Mouse (Mus musculus) ES-CJ7 (cell line): Measurements from ENCODE around the gene A930033H14Rik.

Experiments used
- DNase-seq: peaks from one replicate; pipeline ENCODE4 v3.0.0; 2011; ENCODE audit warnings: low read depth, low spot score

A930033H14Rik gene

GRCm38 (mm10) chr10:69237185-69237584 is 24.3 kb upstream of the A930033H14Rik start:
- peak; percentile 55 for DNase-seq

GRCm38 (mm10) chr10:69225951-69226350 is 13.1 kb upstream of the A930033H14Rik start:
- DNase-seq = no peak

DNA sequence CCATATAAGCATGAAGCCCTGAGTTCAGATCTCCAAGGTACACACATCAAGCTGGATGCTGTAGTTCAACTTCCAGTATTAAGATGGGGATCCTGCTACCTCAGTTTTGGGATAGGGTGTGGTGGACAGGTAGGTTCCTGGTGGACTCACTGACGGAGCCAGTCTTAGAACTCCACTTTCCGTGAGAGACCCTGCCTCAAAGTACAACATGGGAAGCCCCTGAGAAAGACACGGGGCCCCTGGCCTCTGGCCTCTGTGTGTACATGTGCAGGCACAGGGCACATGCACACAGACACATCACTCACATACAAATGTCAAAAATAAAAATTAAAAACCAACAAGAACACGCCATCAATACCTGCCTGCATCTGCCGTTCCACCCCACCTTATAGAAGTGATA is 12.6 kb upstream of the A930033H14Rik start:
- DNase-seq = no peak

DNA sequence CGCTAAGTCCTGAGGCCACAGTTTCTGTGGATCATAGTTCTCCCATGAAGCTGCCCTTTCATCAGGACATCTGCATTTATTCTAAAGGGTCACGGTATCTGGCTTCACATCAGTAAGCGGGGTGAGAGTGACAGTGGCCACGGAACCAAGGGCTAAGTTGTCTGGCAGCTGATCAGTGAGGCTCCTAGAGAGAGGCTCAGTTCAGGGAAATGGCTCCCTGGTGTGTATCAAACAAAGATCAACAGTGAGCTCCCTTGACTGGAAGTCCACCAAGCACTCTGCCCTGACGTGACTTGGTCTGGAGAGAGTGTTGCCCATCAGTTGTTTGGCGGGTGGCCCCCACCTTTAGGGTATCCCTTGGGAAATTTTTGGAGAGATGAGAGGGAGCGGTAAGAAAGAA is 11.4 kb upstream of the A930033H14Rik start:
- no peak for DNase-seq

DNA sequence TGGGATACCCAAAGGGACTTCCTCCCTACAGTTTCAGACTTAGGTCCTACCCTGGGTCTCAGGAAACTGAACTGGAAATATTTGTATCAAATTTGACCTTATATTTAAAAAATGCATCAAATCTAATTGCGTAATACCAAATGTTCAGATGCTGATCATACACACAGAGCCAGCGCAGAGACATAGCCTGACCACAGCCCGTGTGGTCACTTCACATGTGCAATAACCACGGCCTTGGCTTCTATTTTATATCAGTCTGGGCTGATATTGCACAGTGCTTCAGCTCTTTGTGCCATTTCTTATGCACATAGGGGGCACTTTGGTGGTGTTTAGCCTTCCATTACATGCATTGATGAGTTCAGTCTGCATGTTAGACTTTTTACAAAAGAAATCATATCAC is 10.3 kb upstream of the A930033H14Rik start:
- no peak for DNase-seq

GRCm38 (mm10) chr10:69221955-69222354 is 9.1 kb upstream of the A930033H14Rik start:
- DNase-seq = no peak

DNA sequence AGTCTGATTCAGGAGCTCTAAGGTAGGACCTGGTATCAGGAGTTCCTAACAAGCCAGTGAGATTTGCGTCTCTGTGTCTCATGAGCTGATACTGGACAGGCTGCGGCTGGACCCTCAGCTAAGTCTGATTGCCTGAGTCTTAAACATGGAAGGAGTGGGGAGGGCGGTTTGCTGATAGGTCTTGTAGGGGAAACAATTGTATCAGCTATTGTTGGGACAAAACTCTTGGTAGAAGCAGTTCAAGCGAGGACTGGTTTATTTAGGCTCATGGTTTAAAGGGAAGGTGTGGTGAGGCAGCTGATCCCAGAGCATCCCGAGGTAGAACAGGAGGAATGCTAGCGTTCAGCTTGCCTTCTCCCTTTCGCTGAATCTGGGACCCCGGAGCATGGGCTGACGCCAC is 8.2 kb upstream of the A930033H14Rik start:
- no peak for DNase-seq

GRCm38 (mm10) chr10:69220296-69220695 is 7.4 kb upstream of the A930033H14Rik start:
- no peak for DNase-seq

DNA sequence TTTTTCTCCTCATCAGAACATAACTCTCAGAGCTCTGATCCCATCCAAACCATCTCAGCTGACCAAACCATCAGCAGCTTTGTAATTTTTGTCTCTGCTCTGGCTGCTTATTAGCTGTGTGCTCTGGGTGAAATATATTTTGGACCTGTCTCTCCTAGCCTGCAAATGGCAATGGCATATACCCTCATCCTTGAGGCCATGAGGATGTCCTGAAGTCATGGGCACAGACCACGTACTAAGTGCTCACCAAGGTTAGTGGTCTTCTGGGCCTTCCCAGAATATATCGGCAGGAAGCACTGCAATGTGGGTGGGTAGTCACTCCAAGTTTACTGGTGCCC is 6.4 kb upstream of the A930033H14Rik start:
- DNase-seq = no peak

DNA sequence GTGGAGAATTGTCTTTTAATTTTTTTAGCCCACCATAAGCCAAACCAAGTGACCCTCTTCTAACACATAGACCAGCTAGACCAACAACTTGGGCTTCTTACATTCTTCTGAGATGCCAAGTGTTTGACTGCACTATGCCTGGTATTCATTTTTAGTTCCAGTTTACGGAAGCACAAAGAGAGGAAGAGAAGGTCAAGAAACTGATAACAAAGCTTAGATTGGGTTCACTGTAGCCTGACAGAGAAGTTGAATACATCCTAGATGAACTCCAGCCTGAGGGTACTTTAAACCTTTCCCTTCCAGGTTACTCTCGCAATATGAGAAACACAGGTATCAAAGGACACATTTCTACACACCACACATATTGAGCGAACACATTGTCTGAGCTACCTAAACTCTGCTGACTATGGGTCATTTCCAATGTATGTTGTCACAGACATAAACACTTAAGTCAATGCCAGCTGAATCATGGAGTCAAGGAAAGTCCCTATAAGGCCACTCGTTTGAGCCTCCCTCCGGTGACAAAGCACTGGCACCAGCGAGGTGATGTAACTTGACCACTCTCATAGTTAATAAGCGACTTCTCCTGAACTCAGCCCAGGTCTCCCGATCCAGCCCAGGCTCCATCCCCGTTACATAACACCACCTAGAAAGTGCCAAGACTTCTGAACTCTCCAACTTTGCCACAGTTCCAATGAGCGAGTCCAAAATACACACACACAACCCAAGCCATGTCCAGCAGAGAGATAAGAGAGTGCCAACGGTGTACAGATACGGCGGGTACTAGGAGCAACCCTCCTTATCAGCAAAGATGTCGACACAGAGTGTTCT is 5.8 kb upstream of the A930033H14Rik start:
- no peak for DNase-seq

DNA sequence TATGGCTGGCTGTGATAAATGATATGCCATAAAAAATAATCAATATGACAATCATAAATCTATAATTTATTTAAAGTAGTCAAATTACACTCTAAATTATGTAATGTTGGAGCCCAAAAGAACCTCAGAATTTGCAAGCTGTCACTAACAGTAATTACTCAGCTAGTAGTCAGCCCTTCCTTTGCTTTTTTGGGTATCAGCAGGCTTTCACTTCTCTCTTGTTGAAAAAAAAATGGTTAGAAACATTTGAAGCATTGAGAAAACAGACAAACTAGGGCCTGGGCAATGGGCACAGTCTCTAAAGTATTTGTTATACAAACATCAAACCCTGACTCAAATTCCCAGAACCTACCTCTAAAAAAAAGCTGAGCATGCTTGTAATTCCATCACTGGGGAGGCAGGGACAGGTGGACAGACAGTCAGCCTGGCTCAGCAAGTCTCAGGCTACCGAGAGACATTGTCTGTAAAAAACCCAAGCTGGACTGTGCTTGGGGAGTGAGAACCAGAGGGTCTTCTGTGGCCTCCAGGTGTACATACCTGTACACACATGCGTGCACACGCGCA is 4.3 kb upstream of the A930033H14Rik start:
- no peak for DNase-seq

DNA sequence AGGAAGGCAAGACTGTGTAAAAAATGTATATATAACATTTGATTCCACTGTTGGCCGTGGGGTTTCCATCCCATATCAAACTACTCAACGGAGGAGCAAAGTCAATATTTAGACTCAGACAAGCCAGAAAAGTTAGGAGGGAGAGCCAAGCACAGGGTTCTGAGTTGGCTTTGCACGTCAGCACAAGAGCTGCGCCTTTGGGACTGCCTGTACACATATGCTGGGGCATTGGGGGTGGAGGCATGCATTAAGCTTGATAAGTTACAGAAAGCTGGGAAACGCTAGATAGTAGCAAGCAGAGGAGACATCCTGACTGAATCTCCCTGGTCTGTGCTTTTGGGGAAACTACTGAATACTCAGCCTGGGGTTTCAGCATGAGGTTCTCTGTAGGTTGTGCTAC is 1.1 kb upstream of the A930033H14Rik start:
- no peak for DNase-seq

- peak; percentile 17 for DNase-seq
Observed at GRCm38 (mm10) chr10:69213451-69213877, 566 bp upstream of the A930033H14Rik start.

- DNase-seq = peak; percentile 50
Observed at GRCm38 (mm10) chr10:69211976-69212375, 922 bp downstream of the A930033H14Rik start.

GRCm38 (mm10) chr10:69211560-69211959 is 1.3 kb downstream of the A930033H14Rik start:
- peak; percentile 74 for DNase-seq

DNA sequence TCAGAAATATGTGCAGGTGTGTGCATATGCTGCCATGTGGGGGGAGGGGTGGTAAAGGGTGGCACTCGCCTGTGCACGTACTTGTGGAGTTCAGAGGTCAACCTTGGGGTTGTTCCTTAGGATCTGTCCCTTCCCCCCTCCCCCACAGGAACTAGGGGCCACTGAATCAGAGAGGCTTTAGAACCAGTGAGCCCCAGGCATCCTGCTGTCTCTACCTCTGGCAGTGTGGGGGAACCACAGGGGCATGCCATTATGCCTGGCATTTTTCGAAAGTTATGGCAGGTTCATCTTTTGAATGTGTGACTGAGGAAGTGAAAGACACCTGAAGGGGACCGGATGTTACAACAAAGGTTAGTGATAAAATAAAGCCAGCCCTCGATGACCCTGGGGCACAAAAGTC is 2.2 kb downstream of the A930033H14Rik start:
- peak; percentile 48 for DNase-seq

- DNase-seq = no peak
Observed at GRCm38 (mm10) chr10:69210006-69210405, 2.9 kb downstream of the A930033H14Rik start.

DNA sequence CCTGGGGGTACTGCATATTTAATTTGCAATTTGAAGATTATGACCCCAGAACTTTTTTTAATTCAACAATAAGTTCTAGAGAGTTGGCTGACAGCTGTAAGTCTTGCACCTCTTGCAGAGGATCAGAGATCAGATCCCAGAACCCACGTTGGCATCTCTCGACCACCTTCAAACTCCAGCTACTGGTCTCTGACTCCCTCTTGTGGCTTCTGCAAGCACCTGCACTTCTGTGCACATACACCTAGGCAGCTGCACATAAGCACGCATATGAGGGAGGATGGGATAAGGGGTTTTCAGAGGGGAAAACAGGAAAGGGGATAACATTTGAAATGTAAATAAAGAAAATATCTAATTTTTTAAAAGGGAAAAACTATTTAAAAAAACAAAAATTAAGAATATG is 4.2 kb downstream of the A930033H14Rik start:
- DNase-seq = peak; percentile 22

GRCm38 (mm10) chr10:69207981-69208630 is 4.8 kb downstream of the A930033H14Rik start:
- no peak for DNase-seq

DNA sequence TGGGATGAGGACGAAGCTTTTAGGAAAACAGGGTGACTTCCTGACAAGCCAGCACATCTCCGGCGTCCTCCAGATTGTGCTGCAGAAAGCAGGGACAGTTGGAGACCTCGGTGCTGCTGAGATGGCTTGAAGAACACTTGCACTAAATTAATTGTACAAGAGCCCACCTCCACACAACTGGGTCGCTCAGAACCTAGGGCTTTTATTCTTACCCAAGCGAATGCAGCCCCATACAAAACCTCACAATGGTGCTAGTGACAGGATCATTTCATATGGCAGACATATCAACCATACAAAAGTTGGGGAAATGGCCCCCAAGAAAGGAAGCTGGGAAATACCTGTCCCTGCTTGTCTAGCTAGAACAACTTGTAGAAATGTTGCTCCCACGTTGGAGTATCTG is 5.4 kb downstream of the A930033H14Rik start:
- no peak for DNase-seq

DNA sequence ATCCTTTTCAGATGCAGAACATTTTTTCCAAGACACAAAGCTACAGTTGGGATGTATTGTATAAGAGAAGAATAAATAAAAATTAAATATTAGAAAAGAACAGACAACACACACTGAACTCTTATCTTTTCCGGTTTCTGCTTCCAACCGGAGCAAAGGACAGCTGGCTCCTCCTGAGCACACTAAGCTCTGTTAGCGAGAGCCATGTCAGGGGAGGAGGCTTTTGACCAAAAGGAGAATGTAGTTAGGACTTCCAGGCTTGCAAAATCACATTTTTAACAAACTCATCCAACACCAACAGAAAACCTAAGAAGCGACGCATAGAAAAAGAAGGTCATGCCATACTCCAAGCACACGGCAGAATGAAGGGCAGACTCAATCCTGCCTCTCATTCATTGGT is 6.8 kb downstream of the A930033H14Rik start:
- no peak for DNase-seq

GRCm38 (mm10) chr10:69204677-69205400 is 8.1 kb downstream of the A930033H14Rik start:
- no peak for DNase-seq
